Mouse (Mus musculus): ENCODE data around the gene Gm42420.

DNA sequence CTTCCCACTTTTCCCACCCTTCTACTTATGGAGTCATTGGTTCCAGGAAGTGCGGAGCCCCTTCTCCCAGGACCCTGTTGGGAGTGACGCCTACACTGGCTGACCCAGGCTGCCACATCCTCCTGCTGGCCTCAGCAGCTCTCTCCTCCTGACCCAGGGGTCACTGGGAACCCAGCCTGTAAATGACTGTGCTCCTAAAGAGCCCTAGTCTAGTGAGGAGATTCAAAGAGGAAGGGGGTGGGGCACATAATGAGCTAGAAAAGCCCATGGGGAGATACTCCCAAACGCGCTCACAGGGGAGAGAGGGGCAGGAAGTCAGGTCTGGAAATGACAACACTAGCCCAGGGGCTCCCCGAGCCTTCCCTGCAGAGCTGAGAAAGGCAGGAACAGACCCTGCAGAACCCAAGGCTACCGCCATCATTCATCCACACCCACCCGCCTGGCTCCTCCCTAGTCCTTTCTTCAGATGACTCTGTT lies 45.8 kb upstream of the Gm42420 start:
- TF ChIP-seq CTCF (IDR thresholded peaks at IDR 0.05; ENCODE audit: borderline replicate concordance, control insufficient read depth, extremely low read depth, insufficient read depth, low read length, poor library complexity) (no peak), POLR2A (IDR thresholded peaks at IDR 0.05; ENCODE audit: control insufficient read depth, extremely low read depth, insufficient read depth, low read length, poor library complexity) (no peak)

Measured in thymus, adult 2 months (tissue).